Mouse (Mus musculus) midbrain, embryonic 15.5 days (tissue): ENCODE data around the gene Apol9a. TPM values are rescaled to one million over a fixed set of nuclear protein-coding genes. Genes with fewer than 3 reads are reported as not detected.
"Not testable (repeated sequence)": the region's sequence is repeated elsewhere in the genome, so short reads cannot be mapped to it uniquely, and the experiment has no call there.

Experiments used
- ATAC-seq: fragments of 200-750 bp; cut with Nextera tagmentation; replicated peaks from 2 replicates; pipeline ENCODE4 v1.8.0; 2017; ENCODE audit warnings: moderate TSS enrichment
- H3K27ac ChIP-seq: fragments of 300-500 bp; sonication (generic); 2 replicates; pipeline ENCODE4 v1.5.1; 2015; ENCODE audit warnings: mild to moderate bottlenecking, inconsistent platforms
- H3K27me3 ChIP-seq: fragments of 300-500 bp; sonication (generic); replicated peaks from 2 replicates; pipeline ENCODE4 v1.6.1; 2015; ENCODE audit warnings: inconsistent platforms
- H3K36me3 ChIP-seq: fragments of 300-500 bp; sonication (generic); replicated peaks from 2 replicates; pipeline ENCODE4 v1.6.1; 2015; ENCODE audit warnings: inconsistent platforms
- H3K4me1 ChIP-seq: fragments of 300-500 bp; sonication (generic); 2 replicates; pipeline ENCODE4 v1.6.1; 2015; ENCODE audit warnings: inconsistent platforms
- H3K4me2 ChIP-seq: fragments of 300-500 bp; sonication (generic); 2 replicates; pipeline ENCODE4 v1.6.1; 2015; ENCODE audit warnings: inconsistent platforms, mild to moderate bottlenecking, moderate library complexity
- H3K4me3 ChIP-seq: fragments of 300-500 bp; sonication (generic); 2 replicates; pipeline ENCODE4 v1.5.1; 2015; ENCODE audit warnings: mild to moderate bottlenecking, inconsistent platforms
- H3K9ac ChIP-seq: fragments of 300-500 bp; sonication (generic); 2 replicates; pipeline ENCODE4 v1.6.1; 2015; ENCODE audit warnings: mild to moderate bottlenecking, inconsistent platforms
- H3K9me3 ChIP-seq: fragments of 300-500 bp; sonication (generic); 2 replicates; pipeline ENCODE4 v1.6.1; 2016; ENCODE audit warnings: inconsistent platforms
- WGBS: fragments of 180-500 bp; shearing (Covaris S2); methylation state at CpG from one replicate; pipeline ENCODE4 v1.1.7; 2015; ENCODE audit warnings: mixed read lengths; 5-methylcytosine and 5-hydroxymethylcytosine counted together
- polyA plus RNA-seq: library from polyadenylated mRNA; unstranded; fragments of >200 nt; fragmentation: Nextera tagmentation; extraction: Ambion mirVana; gene quantifications from 2 replicates; pipeline ENCODE4 v1.2.1, GENCODE M21; 2015

The Apol9a gene
- 0.14 and 0.15 TPM in 2 replicates for polyA plus RNA-seq

DNA sequence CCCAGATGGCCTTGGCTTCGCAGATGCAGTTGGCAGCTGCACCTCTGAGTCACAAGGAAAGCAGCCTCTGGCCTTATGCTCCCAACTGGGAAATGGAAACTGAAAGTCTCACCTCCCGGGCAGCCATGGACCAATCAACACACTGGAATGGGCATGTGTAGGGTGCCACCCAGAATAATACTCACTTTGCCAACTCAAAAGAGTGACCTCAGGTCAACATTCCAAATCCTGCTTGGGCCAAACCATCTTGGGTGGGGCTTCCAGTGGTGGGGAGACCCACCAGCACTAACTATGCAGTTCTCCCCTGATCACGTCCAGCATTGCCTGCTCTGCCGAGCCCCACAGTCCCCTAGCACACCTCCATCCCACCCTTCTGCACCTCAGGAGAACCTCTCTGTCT lies at the start of gene Apol9a:
Gene Apol9a (minus strand): TSS at position 101 of the 400 bp plus-strand sequence.
- not testable (repeated sequence) for ATAC-seq, H3K4me3 ChIP-seq, H3K4me2 ChIP-seq, H3K36me3 ChIP-seq, H3K27ac ChIP-seq, H3K9me3 ChIP-seq, H3K4me1 ChIP-seq, H3K9ac ChIP-seq, H3K27me3 ChIP-seq
- WGBS: 100% methylated on average over 1 of the region's 4 CpGs

DNA sequence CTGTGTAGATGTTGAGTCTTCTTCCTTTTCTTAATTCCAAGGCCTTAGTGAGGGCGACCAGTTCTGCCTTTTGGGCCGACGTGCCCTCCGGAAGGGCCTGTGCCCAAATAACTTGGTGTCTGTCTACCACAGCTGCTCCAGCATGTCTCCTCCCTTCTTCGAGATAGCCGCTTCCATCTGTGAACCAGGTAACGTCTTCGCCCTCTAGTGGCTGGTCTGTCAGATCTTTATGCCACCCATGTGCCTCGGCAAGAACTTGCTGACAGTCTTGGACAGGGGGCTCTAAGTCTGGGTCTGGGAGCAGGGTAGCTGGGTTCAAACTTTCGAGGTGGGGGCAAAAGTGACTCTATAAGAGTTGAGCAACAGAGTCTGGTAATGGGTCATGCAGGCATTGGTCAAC lies 39.0 kb upstream of the Apol9a start:
- not testable (repeated sequence) for H3K27ac ChIP-seq, H3K4me2 ChIP-seq, H3K27me3 ChIP-seq, H3K9me3 ChIP-seq, H3K36me3 ChIP-seq, H3K9ac ChIP-seq, H3K4me1 ChIP-seq, H3K4me3 ChIP-seq, ATAC-seq
- WGBS: 53% methylated on average over 10 of the region's 10 CpGs

DNA sequence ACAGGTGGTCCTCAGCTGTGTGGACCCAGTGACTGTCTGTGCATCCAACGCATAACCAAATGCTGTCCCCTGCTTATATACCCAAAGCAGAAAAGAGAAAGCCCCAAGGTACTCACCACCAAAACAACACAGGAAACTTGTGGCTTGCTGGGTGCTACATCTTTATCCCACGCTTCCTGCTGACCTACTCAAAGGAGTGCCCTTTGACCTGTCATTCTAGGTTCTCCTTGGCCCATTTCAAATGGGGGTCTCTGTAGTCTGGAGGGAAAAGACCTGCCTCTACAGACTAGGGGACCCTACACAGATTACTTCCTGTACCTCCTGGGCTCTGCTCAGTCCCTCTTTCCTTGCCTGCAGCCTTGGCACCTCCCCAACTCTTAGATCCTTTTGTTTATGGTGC lies 36.5 kb upstream of the Apol9a start, which contains the start of gene Apol7b:
Gene Apol7b (minus strand): TSS at position 101 of the 400 bp plus-strand sequence.
- not testable (repeated sequence) for H3K4me1 ChIP-seq, H3K27me3 ChIP-seq, ATAC-seq, H3K9me3 ChIP-seq, H3K4me2 ChIP-seq, H3K27ac ChIP-seq, H3K36me3 ChIP-seq, H3K9ac ChIP-seq, H3K4me3 ChIP-seq
- WGBS: 81% methylated on average over 2 of the region's 2 CpGs

DNA sequence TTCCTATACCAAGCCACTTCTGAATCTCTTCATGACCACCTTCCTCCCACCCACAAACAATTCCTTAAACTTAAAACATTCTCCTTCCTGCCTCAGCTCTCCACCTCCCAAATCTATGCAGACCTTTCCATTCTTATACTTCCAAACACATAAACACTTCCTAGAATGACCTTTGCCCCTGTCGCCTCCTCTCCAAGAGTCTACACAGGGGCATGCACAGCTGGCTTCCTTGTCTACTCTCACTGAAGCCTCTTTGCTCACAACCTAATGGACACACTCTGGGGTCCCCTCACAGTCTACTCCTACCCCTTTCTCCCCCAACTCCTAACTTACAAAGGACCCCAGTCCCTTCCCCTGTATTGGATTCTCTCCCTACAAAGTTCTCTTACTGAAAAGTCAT lies 34.7 kb upstream of the Apol9a start:
- not testable (repeated sequence) for H3K4me1 ChIP-seq, H3K4me3 ChIP-seq, H3K4me2 ChIP-seq, H3K27ac ChIP-seq, H3K36me3 ChIP-seq, H3K9ac ChIP-seq, H3K27me3 ChIP-seq, H3K9me3 ChIP-seq, ATAC-seq
- 95% methylated on average over 1 of the region's 1 CpGs for WGBS

DNA sequence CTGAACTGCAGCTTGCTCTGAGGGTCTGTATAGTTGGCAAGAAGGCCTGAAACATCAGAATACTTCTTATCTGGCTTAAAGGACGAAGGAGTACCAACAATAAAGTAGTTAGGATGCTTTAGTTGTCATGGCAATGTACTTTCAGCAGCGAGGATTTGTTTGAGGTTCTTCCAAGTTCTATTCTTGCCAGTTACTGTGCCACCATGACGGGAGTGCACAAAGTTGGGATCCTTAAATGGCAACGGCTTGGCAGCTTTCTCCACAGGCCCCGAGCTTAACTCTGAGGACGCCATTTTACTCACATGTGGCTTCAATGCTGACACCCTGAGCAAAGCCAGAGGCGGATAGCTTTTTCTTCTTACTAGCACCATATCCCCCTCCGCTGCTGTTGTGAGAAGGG lies 33.8 kb upstream of the Apol9a start:
- H3K9me3 ChIP-seq, H3K27ac ChIP-seq, H3K27me3 ChIP-seq, H3K4me3 ChIP-seq, ATAC-seq, H3K36me3 ChIP-seq, H3K4me2 ChIP-seq, H3K9ac ChIP-seq, H3K4me1 ChIP-seq: not testable (repeated sequence)
- 66% methylated on average over 8 of the region's 8 CpGs for WGBS

DNA sequence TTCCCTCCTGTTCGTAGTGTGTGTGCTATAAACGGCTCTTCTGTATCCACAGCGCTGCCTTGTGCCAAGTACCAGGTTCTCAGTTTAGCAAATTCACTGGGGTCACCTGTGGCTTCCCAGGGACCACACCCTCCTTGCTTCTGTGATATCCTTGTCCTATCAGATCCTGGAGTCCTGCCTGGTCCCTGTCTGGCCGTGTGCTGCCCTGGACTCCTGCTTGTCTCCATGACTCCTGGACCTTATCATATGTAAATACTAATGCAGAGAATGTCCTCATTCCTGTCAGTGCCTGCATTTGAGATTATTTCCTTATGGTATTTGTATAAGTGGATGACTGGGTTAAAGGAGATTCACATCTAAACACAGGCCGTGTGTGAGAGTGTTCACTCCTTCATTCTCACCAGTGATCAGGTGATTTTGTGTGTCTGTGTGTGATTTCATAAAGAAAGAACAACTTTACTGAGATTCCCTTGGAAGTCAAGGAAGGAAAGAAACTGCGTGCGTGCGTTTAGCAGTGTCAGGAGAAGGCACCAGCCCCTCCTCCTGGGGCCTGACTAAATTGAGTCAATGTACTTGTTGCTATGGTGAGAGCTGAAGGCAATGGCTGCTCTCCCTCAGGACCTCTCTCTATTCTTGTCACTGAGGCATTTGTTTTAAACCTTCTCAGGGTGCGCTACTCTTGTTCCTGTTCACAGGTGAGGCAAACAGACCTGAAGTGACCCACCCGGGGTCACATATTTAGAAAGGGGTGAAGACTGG lies 17.9 kb upstream of the Apol9a start:
- not testable (repeated sequence) for H3K4me1 ChIP-seq, H3K27me3 ChIP-seq, H3K36me3 ChIP-seq, H3K4me2 ChIP-seq, H3K9ac ChIP-seq, H3K9me3 ChIP-seq, ATAC-seq, H3K4me3 ChIP-seq, H3K27ac ChIP-seq
- WGBS: 67% methylated on average over 9 of the region's 10 CpGs

DNA sequence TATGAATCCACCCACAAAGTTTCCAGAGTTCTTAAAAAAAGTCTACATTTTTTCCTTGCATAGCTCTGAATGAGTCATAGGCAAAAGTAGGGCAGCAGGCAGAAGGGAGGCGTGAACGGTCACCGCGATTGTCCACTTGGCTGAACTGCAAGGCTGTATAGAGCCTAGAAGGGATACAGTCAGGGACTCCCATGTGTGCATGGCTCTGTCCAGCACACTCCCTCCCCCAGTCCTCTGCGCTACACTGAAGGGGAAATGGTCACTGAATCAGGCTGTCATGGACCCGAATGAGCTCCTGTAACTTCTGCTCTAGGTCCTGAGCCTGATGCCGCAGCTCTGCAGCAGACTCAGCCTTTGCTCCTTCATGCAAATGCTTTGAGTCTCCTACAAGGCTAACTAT lies 12.0 kb upstream of the Apol9a start:
- 97% methylated on average over 7 of the region's 7 CpGs for WGBS
- ATAC-seq: not testable (repeated sequence)

DNA sequence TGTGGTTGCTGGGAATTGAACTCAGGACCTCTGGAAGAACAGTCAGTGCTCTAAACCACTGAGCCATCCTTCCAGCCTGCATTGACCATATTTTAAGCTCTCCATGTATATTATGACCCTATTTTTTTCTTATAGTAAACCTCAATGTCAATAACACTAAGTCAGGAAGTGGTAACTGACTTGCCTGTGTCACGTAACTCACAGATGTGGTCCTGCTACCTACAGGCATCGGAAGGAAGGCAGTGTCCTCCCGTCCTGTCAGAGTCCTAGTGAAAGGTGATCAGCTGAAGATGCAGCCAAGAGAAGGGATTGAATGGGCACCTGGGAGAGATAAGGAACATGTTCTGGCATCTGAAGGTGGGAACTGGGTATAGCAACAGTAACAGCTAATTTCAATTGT lies 8.7 kb upstream of the Apol9a start:
- not testable (repeated sequence) for H3K4me3 ChIP-seq, H3K4me1 ChIP-seq, H3K4me2 ChIP-seq, H3K9me3 ChIP-seq, ATAC-seq, H3K27ac ChIP-seq, H3K27me3 ChIP-seq, H3K9ac ChIP-seq, H3K36me3 ChIP-seq
- WGBS: no CpG with 5 or more reads among the region's 3 CpGs

More for the DNA sequence above, 12.0 kb upstream of the Apol9a start:
- not testable (repeated sequence) for H3K9ac ChIP-seq, H3K9me3 ChIP-seq, H3K4me1 ChIP-seq, H3K27ac ChIP-seq, H3K4me3 ChIP-seq, H3K36me3 ChIP-seq, H3K4me2 ChIP-seq, H3K27me3 ChIP-seq

DNA sequence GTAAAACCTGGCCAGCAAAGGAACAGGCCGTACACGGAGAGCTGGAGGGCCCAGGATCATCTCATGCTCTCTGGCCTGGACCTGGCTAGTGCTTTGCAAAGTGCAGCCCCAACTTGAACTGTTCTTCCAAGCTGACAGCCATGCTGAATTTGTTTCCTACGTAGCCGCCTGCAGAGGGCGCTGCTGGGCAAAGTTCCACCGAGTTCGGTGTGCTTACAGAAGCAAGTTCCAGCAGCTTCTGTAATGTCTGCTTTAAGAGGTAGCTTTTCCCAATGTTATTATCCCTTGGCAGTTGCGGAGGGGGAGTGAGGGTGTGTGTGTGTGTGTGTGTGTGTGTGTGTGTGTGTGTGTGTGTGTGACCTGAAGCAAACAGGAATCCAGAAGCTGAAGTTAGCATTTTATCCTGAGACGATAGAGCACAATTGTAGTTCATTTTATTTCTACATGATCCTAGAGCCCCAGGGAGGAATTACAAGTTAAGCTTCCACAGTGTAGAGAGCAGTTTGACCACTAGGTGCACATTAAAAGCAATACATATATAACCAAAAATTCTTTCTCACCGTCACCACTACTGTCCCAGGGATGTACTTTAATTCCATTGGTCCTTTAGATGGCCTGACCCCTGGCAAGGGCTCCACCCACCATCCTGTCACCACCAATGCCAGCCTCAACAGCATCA lies 5.9 kb upstream of the Apol9a start:
- ATAC-seq, H3K27ac ChIP-seq, H3K4me3 ChIP-seq, H3K9me3 ChIP-seq, H3K9ac ChIP-seq, H3K4me2 ChIP-seq, H3K4me1 ChIP-seq, H3K27me3 ChIP-seq, H3K36me3 ChIP-seq: not testable (repeated sequence)
- WGBS: 25% methylated on average over 3 of the region's 10 CpGs

DNA sequence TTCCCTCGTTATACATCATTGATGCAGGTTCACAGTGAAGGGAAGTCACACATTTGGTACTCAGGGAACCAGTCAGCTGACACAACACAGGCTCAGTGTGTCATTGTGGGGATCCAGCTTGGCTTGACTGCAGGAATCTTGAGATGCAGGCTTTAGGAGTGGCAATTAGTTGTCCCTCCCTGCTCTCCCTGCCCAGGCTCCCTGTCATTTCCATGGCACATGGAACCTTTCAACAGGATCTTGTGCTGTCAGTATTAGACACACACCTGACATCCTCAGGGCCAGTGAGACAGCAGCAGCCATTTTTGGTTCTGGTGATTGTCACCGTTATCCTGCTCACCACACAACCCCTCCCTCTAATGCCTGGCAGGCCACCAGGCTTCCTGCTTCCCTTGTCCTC lies 4.7 kb upstream of the Apol9a start:
- H3K36me3 ChIP-seq, H3K9ac ChIP-seq, H3K27me3 ChIP-seq, ATAC-seq, H3K4me3 ChIP-seq, H3K27ac ChIP-seq, H3K4me1 ChIP-seq, H3K4me2 ChIP-seq, H3K9me3 ChIP-seq: not testable (repeated sequence)
- WGBS: 69% methylated on average over 2 of the region's 2 CpGs

DNA sequence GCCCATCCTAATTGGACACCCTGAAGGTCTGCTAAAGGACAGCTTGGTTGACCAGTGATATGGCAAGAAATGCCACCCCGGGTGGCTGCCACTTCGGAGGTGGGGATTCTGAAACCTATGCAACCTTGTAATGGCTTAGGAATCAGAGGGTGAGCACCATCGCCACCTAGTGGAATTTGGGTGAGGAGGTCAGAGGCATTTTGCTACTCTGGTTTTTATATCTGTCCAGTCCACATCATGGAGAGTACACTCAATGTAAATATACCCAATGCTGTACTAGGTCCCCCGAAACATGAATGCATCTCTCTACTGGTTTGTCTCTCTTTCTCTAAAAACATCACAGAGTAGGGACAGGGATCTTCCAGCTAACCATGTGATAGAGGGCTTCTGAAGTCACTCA lies 1.8 kb upstream of the Apol9a start:
- WGBS: 24% methylated on average over 4 of the region's 4 CpGs

DNA sequence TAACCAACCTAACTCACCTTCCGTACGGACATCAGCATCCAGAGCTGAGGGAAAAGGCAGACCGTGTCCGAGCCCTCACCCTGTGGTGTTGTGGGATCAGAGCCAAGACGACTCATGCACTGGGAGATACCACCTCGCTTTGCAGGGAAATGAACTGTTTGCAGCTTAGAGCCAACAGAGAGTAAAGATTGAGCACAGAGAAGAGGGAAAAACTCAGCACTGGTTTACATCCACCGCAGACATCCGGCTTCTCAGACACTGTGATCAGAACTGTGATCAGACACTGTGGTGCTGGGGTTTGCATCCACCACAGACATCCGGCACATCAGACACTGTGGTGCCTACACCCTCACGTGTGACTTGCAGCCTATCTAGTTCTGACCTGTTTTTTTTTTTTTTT lies 4.6 kb downstream of the Apol9a start:
- not testable (repeated sequence) for H3K27ac ChIP-seq, H3K4me1 ChIP-seq, H3K4me3 ChIP-seq, ATAC-seq, H3K27me3 ChIP-seq, H3K4me2 ChIP-seq, H3K9me3 ChIP-seq, H3K9ac ChIP-seq, H3K36me3 ChIP-seq
- 81% methylated on average over 10 of the region's 10 CpGs for WGBS

More for the DNA sequence above, 1.8 kb upstream of the Apol9a start:
- not testable (repeated sequence) for H3K27ac ChIP-seq, H3K4me3 ChIP-seq, H3K4me1 ChIP-seq, H3K27me3 ChIP-seq, H3K4me2 ChIP-seq, H3K9me3 ChIP-seq, H3K9ac ChIP-seq, ATAC-seq, H3K36me3 ChIP-seq

DNA sequence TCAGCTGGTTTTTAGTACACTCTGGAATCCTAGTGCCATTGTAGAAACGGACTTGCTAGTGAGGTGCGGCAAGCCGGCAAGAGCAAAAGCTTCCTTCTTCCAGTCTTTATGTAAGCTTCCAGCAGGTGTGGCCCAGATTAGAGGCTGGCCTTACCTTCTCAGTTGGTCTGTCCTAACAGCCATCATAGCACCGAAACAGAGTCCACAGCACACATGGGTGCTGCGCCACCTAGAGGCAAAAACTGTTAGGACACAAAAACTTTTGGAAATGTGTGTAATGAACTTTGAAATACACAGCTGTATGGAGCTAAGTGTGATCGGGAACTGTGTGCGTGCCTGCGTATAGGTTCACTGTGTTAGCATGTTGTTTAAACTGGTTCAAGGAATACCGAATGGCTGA lies 11.9 kb downstream of the Apol9a start, which contains the start of gene Apol7a:
Gene Apol7a (minus strand): TSS at position 84 of the 400 bp plus-strand sequence.
- H3K36me3 ChIP-seq, H3K4me1 ChIP-seq, H3K27ac ChIP-seq, H3K4me2 ChIP-seq, H3K27me3 ChIP-seq, H3K9me3 ChIP-seq, H3K9ac ChIP-seq, H3K4me3 ChIP-seq, ATAC-seq: not testable (repeated sequence)
- WGBS: 60% methylated on average over 9 of the region's 9 CpGs
